In the genomic region with DNA sequence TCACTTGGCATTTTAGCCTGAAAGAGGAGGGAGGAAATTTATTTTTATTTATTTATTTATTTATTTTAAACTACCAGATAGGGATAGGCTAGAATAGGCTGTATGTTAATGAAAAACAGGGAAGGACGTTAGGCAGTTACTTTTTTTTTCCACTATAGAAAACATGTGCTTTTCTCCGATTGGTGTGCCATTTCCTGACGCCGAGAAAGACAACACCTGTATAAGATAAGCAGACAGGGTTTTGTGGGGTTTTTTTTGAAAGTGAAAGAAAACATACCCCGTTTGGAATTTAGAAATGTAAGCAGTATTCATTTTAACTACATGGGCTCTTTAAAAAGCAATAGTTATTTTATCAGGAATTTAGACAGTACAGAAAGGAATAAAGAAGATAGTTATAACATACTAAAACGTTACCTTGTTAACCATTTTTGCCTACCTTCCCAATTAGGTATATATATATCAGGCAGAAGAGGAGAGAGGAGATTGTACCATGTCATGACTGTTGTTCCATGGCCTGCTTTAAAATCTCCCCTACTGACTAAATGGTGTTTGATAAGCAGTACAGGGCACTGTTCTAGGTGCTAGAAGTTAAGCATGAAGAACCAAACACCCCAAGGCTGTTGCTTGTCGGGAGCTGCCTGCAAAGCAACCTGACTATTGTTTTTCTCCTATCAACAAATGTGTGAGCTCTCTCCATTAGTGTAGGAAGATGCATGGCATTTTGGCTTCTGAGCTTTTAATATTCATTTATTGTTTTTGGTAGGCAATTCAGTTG, we compare ENCODE assay signal across 10 mouse cellular contexts. TPM values are rescaled to one million over a fixed set of nuclear protein-coding genes. Genes with fewer than 3 reads are reported as not detected.
A peak's percentile ranks its signal among the peaks of the same experiment; 100 is the strongest.
DNase-seq lines count a peak whose midpoint lies in the region; ATAC-seq and TF ChIP-seq lines count a peak whose summit lies in the region.
"Had no signal": no experiment of that assay in that cellular context is flagged by ENCODE, and none has a peak within 500 bp of the region (broad histone marks: within the 10 kb centered on the region; RNA-seq: fewer than 3 reads in every experiment).

No protein-coding gene starts in this region.

- peaks cover 66% of the 10 kb centered on the region for H3K79me2 ChIP-seq in C2C12 (ENCODE audit: control insufficient read depth, insufficient read depth)

- H3K9me3 ChIP-seq in heart, embryonic 16.5 days (replicated peaks; ENCODE audit: control insufficient read depth, low read length): no peaks in the 10 kb centered on the region
- no peaks in the 10 kb centered on the region for H3K9me3 ChIP-seq in liver, postnatal 0 days (ENCODE audit: low read length)

- 40% methylated on average over 7 of the region's 7 CpGs for WGBS in heart, embryonic 16.5 days
- 25% methylated on average over 7 of the region's 7 CpGs for WGBS in liver, postnatal 0 days (ENCODE audit: insufficient replicate concordance)

- no peak overlapping the region; the same call in 1 of the 2 replicates for H3K27ac ChIP-seq in heart, embryonic 16.5 days (ENCODE audit: low read length)
- H3K27ac ChIP-seq in liver, postnatal 0 days (ENCODE audit: low read depth): peak overlapping the region; percentile 94

- peaks cover 8% of the 10 kb centered on the region for H3K4me1 ChIP-seq in heart, embryonic 16.5 days (ENCODE audit: control insufficient read depth, insufficient read depth, low read length)
- H3K4me1 ChIP-seq in liver, postnatal 0 days (ENCODE audit: insufficient read depth): peaks cover 24% of the 10 kb centered on the region

- no peak for TF ChIP-seq CTCF in C2C12 (IDR thresholded peaks at IDR 0.05; ENCODE audit: control insufficient read depth, insufficient read depth, insufficient read length)
- TF ChIP-seq CTCF in liver, postnatal 0 days (IDR thresholded peaks at IDR 0.05; ENCODE audit: low read depth): no peak

- peaks cover 21% of the 10 kb centered on the region for H3K36me3 ChIP-seq in C2C12 (ENCODE audit: control insufficient read depth, insufficient read depth)
- no peaks in the 10 kb centered on the region for H3K36me3 ChIP-seq in heart, embryonic 16.5 days (ENCODE audit: control insufficient read depth, insufficient read depth)
- no peaks in the 10 kb centered on the region for H3K36me3 ChIP-seq in liver, postnatal 0 days (replicated peaks; ENCODE audit: insufficient read depth, low read length)

- peak overlapping the region; percentile 50 for H3ac ChIP-seq in C2C12 (ENCODE audit: control insufficient read depth, insufficient read length, low read depth)

- peak overlapping the region; percentile 76 for H3K4me2 ChIP-seq in heart, embryonic 16.5 days (ENCODE audit: low read depth, low read length)
- H3K4me2 ChIP-seq in liver, postnatal 0 days (ENCODE audit: low read depth, low read length): peak overlapping the region; percentile 88

- no peak for ATAC-seq in heart, embryonic 16.5 days (replicated peaks; ENCODE audit: extremely low read depth, insufficient read depth, low FRiP score)
- no peak for ATAC-seq in liver, postnatal 0 days

- peak overlapping the region; percentile 94 for H3K4me3 ChIP-seq in C2C12 (ENCODE audit: insufficient read depth, poor library complexity, severe bottlenecking)
- peak overlapping the region; percentile 84 for H3K4me3 ChIP-seq in heart, embryonic 16.5 days (ENCODE audit: low read length)
- peak overlapping the region; percentile 78 for H3K4me3 ChIP-seq in liver, postnatal 0 days (ENCODE audit: low read depth, low read length)

- H3K27me3 ChIP-seq in C2C12 (ENCODE audit: control insufficient read depth, insufficient read depth, insufficient read length): no peaks in the 10 kb centered on the region
- no peaks in the 10 kb centered on the region for H3K27me3 ChIP-seq in heart, embryonic 16.5 days (ENCODE audit: control insufficient read depth, insufficient read depth, low read length)
- no peaks in the 10 kb centered on the region for H3K27me3 ChIP-seq in liver, postnatal 0 days (ENCODE audit: insufficient read depth, low read length)

- H3K79me3 ChIP-seq in C2C12 (ENCODE audit: low read depth): peaks cover 64% of the 10 kb centered on the region

- no peak overlapping the region; the same call in 1 of the 2 replicates for H3K9ac ChIP-seq in heart, embryonic 16.5 days (ENCODE audit: low read length)
- peak overlapping the region; percentile 91 for H3K9ac ChIP-seq in liver, postnatal 0 days (replicated peaks)

- DNase-seq in heart, adult 11 months: peak; percentile 58
- no peak for DNase-seq in heart, postnatal 14 days
- no peak for DNase-seq in liver, postnatal 0 days
- DNase-seq in adrenal gland, adult 2 months: no peak
- DNase-seq in gastrocnemius, adult 18-20 months (ENCODE audit: low spot score): no peak
- no peak for DNase-seq in left cerebral cortex, adult 8-10 months (ENCODE audit: low spot score in 2 of 2)
- DNase-seq: right cerebral cortex, postnatal 4 days had no signal

- intact Hi-C loops in heart, postnatal 14 days (cut with DNase I): no loop called here

- TF ChIP-seq EP300 in liver, postnatal 0 days (IDR thresholded peaks at IDR 0.05; ENCODE audit: low read depth): peak; percentile 78

TF ChIP-seq in C2C12, 6 proteins besides CTCF, POLR2A, EP300 and RAD21:
- TF ChIP-seq CEBPB (IDR thresholded peaks at IDR 0.05; ENCODE audit: low read depth) (no peak), USF1 (IDR thresholded peaks at IDR 0.05; ENCODE audit: low read depth) (no peak), MYOG (IDR thresholded peaks at IDR 0.05; ENCODE audit: control insufficient read depth, extremely low read depth, insufficient read length) (no peak), MYOD1 (IDR thresholded peaks at IDR 0.05; ENCODE audit: control insufficient read depth, insufficient read length, low read depth) (no peak), MAX (IDR thresholded peaks at IDR 0.05) (no peak), FOSL1 (IDR thresholded peaks at IDR 0.05; ENCODE audit: insufficient read depth, low read length, poor library complexity, severe bottlenecking) (no peak)

RNA-seq across cellular contexts. Expression of a gene that starts 1.8 kb away (rescaled TPM):
- total RNA-seq in heart, postnatal 14 days (2021): 10 to 100 TPM; 18.3 to 18.6 TPM
- 34.5 TPM for polyA plus RNA-seq in C2C12 (2012; fragmentation: generic; extraction: Trizol)
- polyA plus RNA-seq in heart, embryonic 16.5 days (2015; fragmentation: Nextera tagmentation; extraction: Ambion mirVana): 6.6 and 8.0 TPM in 2 replicates
- polyA plus RNA-seq in liver, postnatal 0 days (2015; fragmentation: Nextera tagmentation; extraction: Ambion mirVana): 8.3 and 8.4 TPM in 2 replicates
- total RNA-seq in adrenal gland, adult 2 months (2021): 10 to 100 TPM; 26.5 to 44.3 TPM
- 41.7 and 49.9 TPM in 2 replicates for polyA plus RNA-seq in adrenal gland, adult 2 months (2012; rRNA removed)
- 1 to 10 TPM; 5.5 to 6.2 TPM for total RNA-seq in gastrocnemius, adult 18-20 months (2021)
- total RNA-seq in left cerebral cortex, adult 8-10 months (2022): 10 to 100 TPM; 72.2 to 86.1 (median 79.3) TPM

RNA-seq across cellular contexts. Expression of a gene that starts 52.1 kb away (rescaled TPM):
- total RNA-seq in heart, postnatal 14 days (2021): not detected
- not detected for polyA plus RNA-seq in C2C12 (2012; fragmentation: generic; extraction: Trizol)
- not detected in 2 replicates for polyA plus RNA-seq in heart, embryonic 16.5 days (2015; fragmentation: Nextera tagmentation; extraction: Ambion mirVana)
- polyA plus RNA-seq in liver, postnatal 0 days (2015; fragmentation: Nextera tagmentation; extraction: Ambion mirVana): not detected in 2 replicates
- not detected for total RNA-seq in adrenal gland, adult 2 months (2021)
- polyA plus RNA-seq in adrenal gland, adult 2 months (2012; rRNA removed): not detected in 2 replicates
- total RNA-seq in gastrocnemius, adult 18-20 months (2021): not detected
- under 1 TPM in 1 of 4 experiments, not detected in 3; 0.14 TPM for total RNA-seq in left cerebral cortex, adult 8-10 months (2022)
- polyA plus RNA-seq: embryonic facial prominence, embryonic 11.5 days had no signal
